Mouse (Mus musculus) T-cell, adult 2 months (primary cell): ENCODE measurements around the gene Smarcd2.

Experiments
- DNase-seq: peaks from one replicate; pipeline ENCODE4 v3.0.0; 2022; ENCODE audit warnings: low spot score

Smarcd2 gene

GRCm38 (mm10) chr11:106272644-106273310 lies at the start of gene Smarcd2:
TSS of gene Smarcd2 (minus strand) at chr11:106272972.
- peak; percentile 96 for DNase-seq

GRCm38 (mm10) chr11:106318406-106319366 lies 45.9 kb upstream of the Smarcd2 start:
- DNase-seq, result no peak

DNA sequence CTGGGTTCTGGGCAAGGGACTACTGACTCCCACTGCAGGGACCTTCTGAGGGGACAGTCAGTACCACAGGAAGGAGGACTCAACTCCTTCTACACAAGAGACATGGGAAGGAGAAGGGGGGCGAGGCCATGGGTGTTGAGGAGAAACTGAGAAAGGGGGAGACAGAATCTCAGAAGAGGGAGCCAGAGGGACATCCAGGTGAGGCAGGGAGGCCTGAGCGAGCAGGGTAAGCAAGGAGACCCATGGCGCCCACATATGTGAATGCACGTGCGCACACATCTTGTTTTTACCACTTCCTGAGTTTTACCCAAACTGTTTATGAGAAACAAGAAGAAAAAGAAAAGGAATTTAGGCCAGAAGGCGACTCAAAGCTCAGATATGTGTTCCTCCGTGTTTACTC lies 45.0 kb upstream of the Smarcd2 start:
- DNase-seq, result peak; percentile 58

DNA sequence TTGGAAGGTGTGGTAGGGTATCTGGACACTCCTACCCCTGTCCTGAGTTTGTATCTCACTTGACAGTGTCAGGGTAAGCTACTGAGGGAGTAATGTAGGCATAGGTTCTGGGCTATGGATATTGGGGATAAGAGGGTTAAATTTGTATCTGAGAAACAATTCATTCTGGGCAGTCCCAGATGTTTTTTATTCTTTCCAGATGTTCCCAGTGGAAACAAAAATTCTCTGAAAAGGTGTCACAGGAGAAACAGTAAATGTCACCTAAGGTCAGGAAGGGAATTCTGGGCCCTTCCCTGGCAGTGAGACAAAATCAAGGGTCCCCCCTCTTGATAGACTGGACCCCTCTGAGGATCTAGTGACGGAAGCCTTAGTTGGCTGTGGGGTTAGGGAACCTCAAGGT lies 43.6 kb upstream of the Smarcd2 start:
- no peak for DNase-seq

GRCm38 (mm10) chr11:106314333-106314812 lies 41.6 kb upstream of the Smarcd2 start, which contains the start of gene Cd79b:
TSS of gene Cd79b (minus strand) at chr11:106314762.
- DNase-seq, result no peak

DNA sequence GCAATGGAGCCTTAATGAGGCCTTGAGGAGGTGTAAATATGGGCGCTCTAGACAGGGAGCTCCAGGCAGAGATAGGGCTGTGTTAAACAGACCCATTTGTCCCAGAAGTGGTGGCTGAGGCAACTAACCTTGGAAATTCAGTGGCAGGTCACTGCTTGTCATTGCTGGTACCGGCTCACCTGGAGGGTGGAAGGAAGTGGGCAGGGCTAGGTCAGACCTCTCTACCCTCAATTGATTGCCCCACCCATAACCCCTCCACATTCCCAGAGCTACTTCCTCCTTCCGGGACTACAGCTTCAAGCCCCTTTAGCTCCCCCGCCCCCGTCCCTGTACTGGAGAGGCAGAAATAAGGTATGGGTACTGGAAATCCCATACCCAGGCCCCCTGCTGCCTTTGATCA lies 40.8 kb upstream of the Smarcd2 start:
- no peak for DNase-seq

GRCm38 (mm10) chr11:106310123-106310522 lies 37.4 kb upstream of the Smarcd2 start:
- DNase-seq, result no peak

- DNase-seq, result peak; percentile 14
These were observed 35.4 kb upstream of the Smarcd2 start for GRCm38 (mm10) chr11:106308162-106308561.

DNA sequence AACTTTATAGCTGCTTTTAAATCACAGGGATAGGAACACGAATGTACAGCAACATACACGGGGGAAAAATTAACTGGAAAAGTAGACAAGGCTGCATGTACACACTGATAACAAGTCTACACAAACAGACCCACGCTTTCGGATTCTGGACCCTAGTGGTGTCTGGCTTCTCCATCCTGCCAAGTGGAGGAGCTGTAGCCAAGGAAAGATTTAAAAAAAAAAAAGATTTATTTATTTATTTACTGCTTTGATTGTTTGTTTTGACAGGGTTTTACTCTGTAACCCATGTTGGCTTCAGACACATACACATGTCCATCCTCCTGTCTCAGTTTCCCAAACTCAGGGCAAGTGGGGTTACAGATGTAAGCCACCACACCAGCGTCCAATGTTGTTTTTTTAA lies 34.7 kb upstream of the Smarcd2 start:
- DNase-seq, result no peak

DNA sequence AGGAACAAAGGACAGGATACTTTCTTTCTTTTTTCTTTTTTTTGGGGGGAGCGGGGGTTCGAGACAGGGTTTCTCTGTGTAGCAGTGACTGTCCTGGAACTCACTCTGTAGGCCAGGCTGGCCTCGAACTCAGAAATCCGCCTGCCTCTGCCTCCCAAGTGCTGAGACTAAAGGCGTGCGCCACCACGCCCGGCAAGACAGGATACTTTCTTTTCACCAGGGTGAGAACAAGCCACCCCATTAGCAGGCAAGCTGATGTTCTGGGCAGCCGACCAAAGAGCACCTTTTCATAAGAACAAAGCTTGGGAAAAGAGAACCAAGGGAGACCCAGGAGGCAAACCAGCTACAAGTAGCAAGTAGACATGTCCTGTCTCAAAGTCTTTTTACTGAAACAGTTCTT lies 34.0 kb upstream of the Smarcd2 start:
- DNase-seq, result no peak

DNA sequence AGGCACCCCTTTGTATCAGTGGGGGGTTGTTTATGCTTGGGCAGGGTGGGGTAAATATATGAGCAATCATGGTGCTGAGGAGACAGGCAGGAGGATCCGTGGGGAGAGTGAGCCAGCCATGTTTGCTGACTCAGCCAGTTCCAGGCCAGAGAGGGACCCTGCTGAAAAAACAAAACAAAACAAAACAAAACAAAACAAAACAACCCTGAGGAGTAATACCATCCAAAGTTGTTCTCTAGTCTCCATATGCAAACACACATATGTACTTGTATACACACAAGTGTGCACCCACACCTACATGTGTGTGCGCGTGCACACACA lies 33.3 kb upstream of the Smarcd2 start:
- DNase-seq, result no peak

DNA sequence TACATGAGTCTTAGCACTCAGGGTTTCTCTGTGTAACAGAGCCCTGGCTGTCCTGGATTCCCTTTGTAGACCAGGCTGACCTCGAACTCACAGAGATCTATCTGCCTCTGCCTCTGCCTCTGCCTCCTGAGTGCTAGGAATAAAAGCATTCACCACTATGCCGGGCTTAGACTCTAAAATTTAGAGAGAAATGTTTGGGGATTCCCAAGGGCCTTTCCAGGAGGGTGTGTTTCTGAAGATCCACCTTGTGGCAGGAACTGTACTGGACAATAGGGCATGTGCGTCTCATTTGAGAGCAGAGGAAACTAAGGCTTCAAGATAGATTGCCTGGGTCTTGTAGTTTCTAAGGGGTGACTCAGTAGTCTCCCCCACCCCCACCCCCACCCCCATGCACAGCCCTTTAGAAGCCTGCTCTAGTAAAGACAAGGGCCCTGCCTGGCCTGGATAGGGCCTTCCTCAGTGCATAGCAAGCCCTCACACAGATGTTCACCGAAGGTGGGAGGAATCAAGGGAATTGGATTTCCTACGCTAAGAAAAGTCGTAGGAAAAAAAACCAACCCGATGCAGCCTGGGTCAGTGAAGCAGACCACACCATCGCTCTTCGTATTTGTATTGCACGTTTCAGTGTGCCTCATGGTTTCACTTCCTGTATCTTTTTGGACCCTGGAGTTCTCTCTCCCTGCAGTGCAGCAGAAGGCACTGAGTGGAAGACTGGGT lies 32.7 kb upstream of the Smarcd2 start:
- no peak for DNase-seq

DNA sequence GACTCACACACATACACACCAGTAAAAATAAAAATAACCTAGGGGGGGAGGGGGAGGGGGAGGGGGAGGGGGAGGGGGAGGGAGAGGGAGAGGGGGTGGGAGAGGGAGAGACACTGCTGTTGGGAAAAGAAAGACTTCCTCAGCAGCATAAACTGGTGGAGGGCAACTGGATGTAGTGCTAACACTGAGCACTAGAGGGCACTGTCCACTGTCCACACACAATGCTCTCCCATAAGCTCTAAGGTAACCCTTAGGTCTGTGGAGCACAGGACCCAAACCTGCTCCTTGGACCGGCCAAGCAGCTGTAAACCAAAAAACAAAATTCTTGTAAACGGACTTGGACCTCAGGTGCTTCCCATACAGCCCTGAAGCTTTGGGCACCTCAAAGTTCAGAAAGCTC lies 29.9 kb upstream of the Smarcd2 start:
- DNase-seq, result peak; percentile 49

GRCm38 (mm10) chr11:106301765-106302164 lies 29.0 kb upstream of the Smarcd2 start, which contains the start of gene Gh:
TSS of gene Gh (minus strand) at chr11:106301865.
- no peak for DNase-seq

DNA sequence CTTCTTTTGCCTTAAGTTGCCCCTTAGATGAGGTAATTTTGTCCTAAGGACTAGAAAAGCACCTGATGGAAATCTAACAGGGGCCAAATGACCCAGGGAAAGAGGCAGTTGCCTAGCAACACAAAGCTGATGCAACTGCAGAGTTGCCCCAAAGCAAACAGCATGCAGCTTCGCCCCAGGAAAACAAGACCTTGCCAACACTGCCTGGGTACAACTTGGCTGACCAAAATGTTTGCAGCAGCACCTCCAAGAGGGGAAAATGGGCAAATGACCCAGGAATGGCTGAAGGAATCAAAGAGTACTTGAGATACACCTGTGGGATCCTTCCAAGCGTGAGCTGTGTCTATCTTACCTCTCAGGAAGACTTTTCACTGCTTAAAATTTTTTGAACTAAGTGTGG lies 19.1 kb upstream of the Smarcd2 start:
- DNase-seq, result no peak

DNA sequence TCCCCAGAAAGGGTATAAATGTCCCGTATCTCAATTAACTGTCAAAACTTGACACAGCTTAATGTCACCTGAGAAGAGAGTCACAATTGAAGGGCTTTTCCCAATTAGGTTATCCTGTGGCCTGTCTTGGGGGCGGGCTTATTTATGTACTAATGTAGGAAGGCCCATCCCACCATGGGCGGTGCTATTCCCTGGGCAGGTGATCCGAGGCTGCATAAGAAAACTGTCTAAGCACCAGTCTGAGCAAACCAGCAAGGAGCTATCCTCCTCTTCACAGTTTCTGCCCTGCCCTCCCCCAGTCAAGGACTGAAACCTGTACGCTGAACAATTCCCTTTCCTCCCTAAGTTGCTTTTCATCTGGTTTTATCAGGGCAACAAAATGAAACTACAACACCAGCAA lies 17.6 kb upstream of the Smarcd2 start:
- no peak for DNase-seq

- peak; percentile 13 for DNase-seq
These were observed 16.6 kb upstream of the Smarcd2 start for GRCm38 (mm10) chr11:106289369-106289768.

DNA sequence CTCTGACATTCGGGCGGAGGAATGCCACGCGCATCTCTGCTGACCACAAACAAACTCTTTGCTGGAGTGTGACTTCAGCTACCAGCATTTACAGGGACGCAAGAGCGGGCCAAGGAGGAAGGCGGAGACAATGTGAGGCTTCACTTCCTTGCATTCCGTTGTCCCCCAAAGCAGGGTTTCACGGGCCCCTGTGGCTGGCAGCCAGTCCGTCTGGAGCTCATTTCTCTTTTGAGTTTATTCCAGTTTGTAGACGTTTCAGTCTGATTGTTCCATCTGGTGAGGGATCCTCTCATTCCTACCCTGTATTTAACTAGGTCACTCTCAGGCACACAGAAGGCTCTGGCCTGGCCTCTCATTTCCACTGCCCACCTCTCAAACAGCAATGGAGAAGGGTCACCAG lies 14.2 kb upstream of the Smarcd2 start:
- DNase-seq, result no peak

GRCm38 (mm10) chr11:106286206-106286605 lies 13.4 kb upstream of the Smarcd2 start:
- no peak for DNase-seq

GRCm38 (mm10) chr11:106284126-106284525 lies 11.4 kb upstream of the Smarcd2 start:
- no peak for DNase-seq

- no peak for DNase-seq
These were observed 10.6 kb upstream of the Smarcd2 start for GRCm38 (mm10) chr11:106283371-106283770.

- no peak for DNase-seq
These were observed 9.7 kb upstream of the Smarcd2 start for GRCm38 (mm10) chr11:106282452-106282851.
